Mouse (Mus musculus) liver, embryonic 14.5 days (tissue): Measurements from ENCODE around the gene Tec.

Experiments used
- CTCF ChIP-seq: IDR thresholded peaks from 2 replicates; pipeline ENCODE4 v1.5.1; 2016; ENCODE audit warnings: antibody characterized with exemption, low read depth, control low read depth
- EP300 ChIP-seq: IDR thresholded peaks from 2 replicates; pipeline ENCODE4 v1.6.1; 2016; ENCODE audit warnings: antibody characterized with exemption, low read depth

GRCm38 (mm10) chr5:72916851-72917250 lies 48.6 kb upstream of the Tec start:
- TF ChIP-seq CTCF (no peak), EP300 (no peak)
